9 mouse cellular contexts compared by ENCODE assay signal in the genomic region with DNA sequence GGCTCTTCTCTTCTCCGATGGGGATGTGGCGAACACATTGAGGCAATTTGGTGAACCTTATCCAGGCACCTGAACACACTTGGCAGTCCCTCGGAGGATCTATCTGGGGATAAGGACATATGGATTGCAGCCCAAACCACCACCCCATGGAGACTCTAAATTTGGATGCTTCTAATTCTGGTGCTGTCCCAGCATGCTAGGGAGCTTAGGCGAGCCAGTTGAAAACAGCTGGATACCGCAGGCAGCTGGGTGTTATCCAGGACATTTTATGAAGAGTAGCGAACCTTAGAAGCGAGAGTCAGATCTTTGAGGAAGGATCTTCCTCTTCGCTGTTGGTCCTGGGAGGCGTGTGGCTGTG. TPM values are rescaled to one million over a fixed set of nuclear protein-coding genes. Genes with fewer than 3 reads are reported as not detected.
DNase-seq lines count a peak whose midpoint lies in the region; ATAC-seq and TF ChIP-seq lines count a peak whose summit lies in the region.
"Had no signal": no experiment of that assay in that cellular context is flagged by ENCODE, and none has a peak within 500 bp of the region (broad histone marks: within the 10 kb centered on the region; RNA-seq: fewer than 3 reads in every experiment).

No protein-coding gene starts in this region.

- peaks cover under 1% of the 10 kb centered on the region for H3K36me3 ChIP-seq in kidney, embryonic 16.5 days (ENCODE audit: insufficient read depth, low read length)
- H3K36me3 ChIP-seq in embryonic facial prominence, embryonic 15.5 days, result peaks cover under 1% of the 10 kb centered on the region
- no peaks in the 10 kb centered on the region for H3K36me3 ChIP-seq in heart, postnatal 0 days (replicated peaks; ENCODE audit: control insufficient read depth, insufficient read depth, low read length)
- no peaks in the 10 kb centered on the region for H3K36me3 ChIP-seq in midbrain, postnatal 0 days (ENCODE audit: insufficient read depth, low read length)

- H3K27me3 ChIP-seq in kidney, embryonic 16.5 days (ENCODE audit: insufficient read depth, low read length), result no peaks in the 10 kb centered on the region
- no peaks in the 10 kb centered on the region for H3K27me3 ChIP-seq in embryonic facial prominence, embryonic 15.5 days
- 0 out of 2 replicates have a peak, but pooled peaks cover under 1% of the 10 kb centered on the region for H3K27me3 ChIP-seq in heart, postnatal 0 days (ENCODE audit: control insufficient read depth, insufficient read depth, low read length)
- no peaks in the 10 kb centered on the region for H3K27me3 ChIP-seq in midbrain, postnatal 0 days (ENCODE audit: insufficient read depth, low read length)

- no peaks in the 10 kb centered on the region for H3K9me3 ChIP-seq in kidney, embryonic 16.5 days (ENCODE audit: low read length)
- H3K9me3 ChIP-seq in embryonic facial prominence, embryonic 15.5 days (replicated peaks), result no peaks in the 10 kb centered on the region
- H3K9me3 ChIP-seq in heart, postnatal 0 days (replicated peaks; ENCODE audit: control insufficient read depth, low read length), result no peaks in the 10 kb centered on the region
- no peaks in the 10 kb centered on the region for H3K9me3 ChIP-seq in midbrain, postnatal 0 days (ENCODE audit: low read length)

- 0 out of 2 replicates have a peak overlapping the region, but pooled peaks have one; percentile 5 for H3K27ac ChIP-seq in kidney, embryonic 16.5 days (ENCODE audit: low read length)
- H3K27ac ChIP-seq in embryonic facial prominence, embryonic 15.5 days (replicated peaks), result peak overlapping the region; percentile 56; the same call in 1 of the 2 replicates
- H3K27ac ChIP-seq in heart, postnatal 0 days (ENCODE audit: low read depth), result no peak overlapping the region
- H3K27ac ChIP-seq in midbrain, postnatal 0 days (ENCODE audit: low read depth, low read length), result no peak overlapping the region

- peak overlapping the region; percentile 62 for H3K4me3 ChIP-seq in kidney, embryonic 16.5 days (ENCODE audit: low read length)
- H3K4me3 ChIP-seq in embryonic facial prominence, embryonic 15.5 days (replicated peaks), result peak overlapping the region; percentile 49
- H3K4me3 ChIP-seq in heart, postnatal 0 days (ENCODE audit: low read depth, low read length), result peak overlapping the region; percentile 13
- no peak overlapping the region for H3K4me3 ChIP-seq in midbrain, postnatal 0 days (ENCODE audit: low read depth, low read length)

- no peak for TF ChIP-seq CTCF in heart, postnatal 0 days (IDR thresholded peaks at IDR 0.05; ENCODE audit: low read depth)
- TF ChIP-seq CTCF in midbrain, postnatal 0 days (IDR thresholded peaks at IDR 0.05), result no peak

- ATAC-seq in kidney, embryonic 16.5 days (ENCODE audit: low FRiP score, low TSS enrichment), result no peak
- ATAC-seq in embryonic facial prominence, embryonic 15.5 days (ENCODE audit: insufficient number of reproducible peaks, low FRiP score, low TSS enrichment, low read depth), result no peak
- ATAC-seq in heart, postnatal 0 days (ENCODE audit: insufficient read depth, low read depth), result no peak
- no peak for ATAC-seq in midbrain, postnatal 0 days (ENCODE audit: low FRiP score)

- TF ChIP-seq EP300 in heart, postnatal 0 days (IDR thresholded peaks at IDR 0.05; ENCODE audit: low read depth), result no peak

- peak overlapping the region; percentile 31; the same call in 1 of the 2 replicates for H3K9ac ChIP-seq in kidney, embryonic 16.5 days (replicated peaks; ENCODE audit: low read length)
- H3K9ac ChIP-seq in embryonic facial prominence, embryonic 15.5 days, result no peak overlapping the region
- no peak overlapping the region for H3K9ac ChIP-seq in heart, postnatal 0 days (replicated peaks; ENCODE audit: low read depth, low read length)
- H3K9ac ChIP-seq in midbrain, postnatal 0 days (replicated peaks; ENCODE audit: low read length, poor library complexity, severe bottlenecking), result no peak overlapping the region

- no peak for DNase-seq in kidney, adult 8-10 months
- no peak for DNase-seq in heart, postnatal 0 days (ENCODE audit: low spot score)
- DNase-seq in midbrain, postnatal 0 days (ENCODE audit: low spot score), result no peak
- no peak for DNase-seq in layer of hippocampus, postnatal 10 days (ENCODE audit: low spot score in 2 of 2)
- DNase-seq in cerebellum, postnatal 10 days, result no peak
- no peak for DNase-seq in lung, postnatal 14 days
- DNase-seq: cerebellum, adult 8-10 months had no signal

- H3K4me1 ChIP-seq in kidney, embryonic 16.5 days (ENCODE audit: insufficient read depth, low read length), result peaks cover 53% of the 10 kb centered on the region
- peaks cover 84% of the 10 kb centered on the region for H3K4me1 ChIP-seq in embryonic facial prominence, embryonic 15.5 days
- H3K4me1 ChIP-seq in heart, postnatal 0 days (ENCODE audit: control insufficient read depth, insufficient read depth), result peaks cover 46% of the 10 kb centered on the region
- peaks cover 12% of the 10 kb centered on the region for H3K4me1 ChIP-seq in midbrain, postnatal 0 days (ENCODE audit: insufficient read depth, low read length)

- H3K4me2 ChIP-seq in kidney, embryonic 16.5 days (replicated peaks; ENCODE audit: low read depth, low read length), result peak overlapping the region; percentile 57
- peak overlapping the region; percentile 44 for H3K4me2 ChIP-seq in embryonic facial prominence, embryonic 15.5 days (replicated peaks)
- peak overlapping the region; percentile 47 for H3K4me2 ChIP-seq in heart, postnatal 0 days (ENCODE audit: low read depth, low read length)
- H3K4me2 ChIP-seq in midbrain, postnatal 0 days (ENCODE audit: low read depth, low read length, poor library complexity, severe bottlenecking), result peak overlapping the region; percentile 1; the same call in 1 of the 2 replicates

- 55% methylated on average over 9 of the region's 9 CpGs for WGBS in kidney, embryonic 16.5 days
- whole genome bisulfite sequencing in embryonic facial prominence, embryonic 15.5 days, result 27% methylated on average over 9 of the region's 9 CpGs
- 32% methylated on average over 9 of the region's 9 CpGs for WGBS in heart, postnatal 0 days
- 52% methylated on average over 9 of the region's 9 CpGs for WGBS in midbrain, postnatal 0 days

RNA-seq across cellular contexts. Expression of a gene that starts 4.7 kb away (rescaled TPM):
- polyA plus RNA-seq in kidney, embryonic 16.5 days (2015; fragmentation: Nextera tagmentation; extraction: Ambion mirVana), result 51.8 and 54.0 TPM in 2 replicates
- 29.9 and 31.9 TPM in 2 replicates for polyA plus RNA-seq in embryonic facial prominence, embryonic 15.5 days (2015; fragmentation: Nextera tagmentation; extraction: Ambion mirVana)
- total RNA-seq in heart, postnatal 0 days (2014; rRNA removed; ENCODE audit: low replicate concordance), result 13.5 and 21.3 TPM in 2 replicates
- 22.5 and 25.5 TPM in 2 replicates for polyA plus RNA-seq in heart, postnatal 0 days (2015; fragmentation: Nextera tagmentation; extraction: Ambion mirVana)
- total RNA-seq in midbrain, postnatal 0 days (2014; rRNA removed), result 7.9 and 9.6 TPM in 2 replicates
- polyA plus RNA-seq in midbrain, postnatal 0 days (2015; fragmentation: Nextera tagmentation; extraction: Ambion mirVana), result 4.5 and 5.7 TPM in 2 replicates
- total RNA-seq in layer of hippocampus, postnatal 10 days (2021), result 1 to 10 TPM; 8.4 to 8.5 TPM

RNA-seq across cellular contexts. Expression of a gene that starts 55.3 kb away (rescaled TPM):
- polyA plus RNA-seq in kidney, embryonic 16.5 days (2015; fragmentation: Nextera tagmentation; extraction: Ambion mirVana), result 0.34 and 0.39 TPM in 2 replicates
- 2.5 and 6.9 TPM in 2 replicates for polyA plus RNA-seq in embryonic facial prominence, embryonic 15.5 days (2015; fragmentation: Nextera tagmentation; extraction: Ambion mirVana)
- total RNA-seq in heart, postnatal 0 days (2014; rRNA removed; ENCODE audit: low replicate concordance), result not detected in 2 replicates
- polyA plus RNA-seq in heart, postnatal 0 days (2015; fragmentation: Nextera tagmentation; extraction: Ambion mirVana), result 0.14 TPM in 1 of 2 replicates, not detected in the other
- total RNA-seq in midbrain, postnatal 0 days (2014; rRNA removed), result 2.7 TPM in 1 of 2 replicates, not detected in the other
- 0.55 and 0.83 TPM in 2 replicates for polyA plus RNA-seq in midbrain, postnatal 0 days (2015; fragmentation: Nextera tagmentation; extraction: Ambion mirVana)
- total RNA-seq in layer of hippocampus, postnatal 10 days (2021), result 1 to 10 TPM; 1.1 to 2.2 TPM

Comparison
In these comparisons a context has a peak if more than half of its experiments do, and no peak if none do; other contexts are left out.
1. H3K27ac ChIP-seq: peak in kidney, embryonic 16.5 days (single experiment) and embryonic facial prominence, embryonic 15.5 days (single experiment); none in heart, postnatal 0 days (single experiment) and midbrain, postnatal 0 days (single experiment).
2. H3K4me2 ChIP-seq: peak in every context shown above with its lines; median percentile 57 in kidney, embryonic 16.5 days; 47 in heart, postnatal 0 days; 44 in embryonic facial prominence, embryonic 15.5 days; 1 in midbrain, postnatal 0 days.